Mouse (Mus musculus): ENCODE measurements around the gene Sox6.

The Sox6 gene

DNA sequence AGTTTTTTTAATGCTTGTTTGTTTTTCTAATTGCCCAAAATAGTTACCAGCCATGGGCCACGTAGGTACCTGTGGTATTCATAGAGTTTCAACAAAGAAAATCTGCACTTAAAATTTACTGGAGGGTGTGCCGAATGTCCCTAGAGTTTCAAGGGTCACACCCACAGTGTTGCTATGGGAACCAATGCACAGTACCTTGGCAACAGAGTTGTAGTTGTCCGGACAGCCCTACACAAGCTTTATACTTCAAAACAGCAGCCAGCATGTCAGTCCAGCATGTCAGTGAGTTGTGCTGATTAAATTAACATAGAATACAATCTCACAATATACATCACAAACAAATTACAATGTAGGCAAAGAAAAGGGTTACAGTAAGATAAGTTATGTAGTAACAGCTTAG, 567.1 kb downstream of the Sox6 start:
- peak; percentile 42 for DNase-seq

- DNase-seq: no peak
Observed at GRCm38 (mm10) chr7:115466811-115467210, 571.8 kb downstream of the Sox6 start.

- DNase-seq: no peak
Observed at GRCm38 (mm10) chr7:115463367-115463766, 575.2 kb downstream of the Sox6 start.

GRCm38 (mm10) chr7:115462276-115462675, 576.3 kb downstream of the Sox6 start:
- DNase-seq: peak; percentile 43

GRCm38 (mm10) chr7:115454988-115455387, 583.6 kb downstream of the Sox6 start:
- DNase-seq: no peak

DNA sequence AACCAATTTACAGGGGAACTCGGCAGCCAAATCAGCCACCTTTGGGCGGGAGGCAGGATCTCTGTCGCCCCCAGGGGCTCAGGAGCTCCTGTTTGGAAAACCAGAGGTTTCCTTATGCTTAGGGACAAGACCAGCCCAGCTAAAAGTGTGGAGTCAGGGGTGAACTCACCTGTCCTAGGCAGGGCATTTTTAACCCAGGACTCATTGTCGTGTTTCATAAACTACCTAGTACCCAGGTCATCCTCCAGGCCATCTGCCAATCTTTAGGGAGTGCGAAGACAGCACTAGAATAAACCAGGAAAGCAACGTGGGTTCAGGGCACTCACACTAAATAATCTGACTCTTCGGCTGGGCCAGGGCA, 584.9 kb downstream of the Sox6 start:
- DNase-seq: no peak

- peak; percentile 35 for DNase-seq
Observed at GRCm38 (mm10) chr7:115453042-115453712, 585.4 kb downstream of the Sox6 start.

GRCm38 (mm10) chr7:115450431-115451195, 588.0 kb downstream of the Sox6 start:
- DNase-seq: no peak

DNA sequence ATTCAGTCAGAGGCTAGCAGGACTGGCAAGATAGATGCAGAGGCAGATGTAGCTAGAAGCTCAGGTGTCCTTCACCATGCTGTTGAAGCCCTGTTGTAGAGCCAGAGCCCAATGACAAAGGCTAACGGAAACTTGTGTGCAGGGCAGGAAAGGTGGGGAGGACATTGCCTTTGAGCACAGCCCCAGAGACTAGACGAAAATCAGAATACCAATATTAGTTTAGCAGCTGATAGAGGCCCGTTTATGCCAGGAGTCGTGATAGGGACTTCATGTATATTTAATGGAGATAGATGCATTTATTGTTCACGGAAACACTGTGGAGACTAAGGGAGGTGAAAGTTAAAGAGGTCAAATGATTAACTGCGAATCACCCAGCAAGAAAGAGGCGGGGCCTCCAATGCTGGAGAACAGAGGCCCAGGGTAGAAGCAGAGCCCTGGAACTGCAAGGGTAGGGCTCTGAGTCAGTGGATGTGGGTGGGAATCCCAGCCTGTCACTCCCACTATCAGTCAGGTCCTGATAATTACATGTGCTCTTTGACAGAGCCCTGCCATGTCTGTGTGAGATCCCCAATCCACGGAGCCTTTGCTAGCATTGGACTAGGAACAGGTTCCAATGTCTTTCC, 590.1 kb downstream of the Sox6 start:
- no peak for DNase-seq

DNA sequence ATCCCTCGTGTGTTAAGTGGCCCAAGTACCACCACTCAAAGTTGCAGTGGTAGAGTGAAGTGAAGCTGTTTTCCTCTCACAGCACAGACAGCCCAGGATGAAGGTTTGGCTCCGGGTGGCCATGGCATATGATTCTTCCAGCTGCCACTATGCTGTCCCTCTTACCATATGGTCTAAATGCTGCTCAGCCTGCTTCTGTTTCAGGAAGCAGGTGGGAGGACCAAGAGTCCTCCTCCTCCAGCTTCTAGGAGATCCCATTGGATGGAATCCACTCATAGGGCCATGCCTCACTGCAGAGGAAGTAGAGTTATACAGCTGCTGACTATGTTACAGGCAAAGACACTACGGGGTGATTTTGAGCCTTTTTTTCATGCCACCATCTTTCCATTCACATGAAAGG, 591.5 kb downstream of the Sox6 start:
- no peak for DNase-seq

DNA sequence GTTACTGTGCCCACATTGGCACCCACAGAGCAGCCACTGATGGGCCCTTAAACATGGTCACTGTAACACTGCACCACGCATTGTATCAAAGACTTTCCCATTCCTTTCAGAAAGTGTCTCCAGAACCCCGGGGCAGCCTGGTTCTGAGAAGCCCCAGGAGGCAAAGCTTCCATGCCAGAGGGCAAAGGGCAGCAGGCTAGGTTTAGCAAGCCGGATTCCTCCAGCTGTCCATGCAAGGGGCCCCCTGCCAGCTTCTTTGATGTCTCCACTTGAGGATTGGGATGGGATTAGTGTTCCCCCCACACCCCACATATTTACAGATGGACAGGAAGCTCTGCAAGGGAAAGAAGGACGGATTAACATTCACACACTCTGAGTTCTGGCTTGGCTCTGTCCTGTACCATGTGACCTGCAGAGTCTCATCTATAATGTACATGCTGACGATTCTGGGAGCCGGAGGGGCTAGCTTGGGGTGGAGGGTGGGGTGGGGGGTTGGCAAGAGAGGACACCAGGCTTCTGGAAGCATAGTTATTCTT, 592.0 kb downstream of the Sox6 start:
- no peak for DNase-seq

DNA sequence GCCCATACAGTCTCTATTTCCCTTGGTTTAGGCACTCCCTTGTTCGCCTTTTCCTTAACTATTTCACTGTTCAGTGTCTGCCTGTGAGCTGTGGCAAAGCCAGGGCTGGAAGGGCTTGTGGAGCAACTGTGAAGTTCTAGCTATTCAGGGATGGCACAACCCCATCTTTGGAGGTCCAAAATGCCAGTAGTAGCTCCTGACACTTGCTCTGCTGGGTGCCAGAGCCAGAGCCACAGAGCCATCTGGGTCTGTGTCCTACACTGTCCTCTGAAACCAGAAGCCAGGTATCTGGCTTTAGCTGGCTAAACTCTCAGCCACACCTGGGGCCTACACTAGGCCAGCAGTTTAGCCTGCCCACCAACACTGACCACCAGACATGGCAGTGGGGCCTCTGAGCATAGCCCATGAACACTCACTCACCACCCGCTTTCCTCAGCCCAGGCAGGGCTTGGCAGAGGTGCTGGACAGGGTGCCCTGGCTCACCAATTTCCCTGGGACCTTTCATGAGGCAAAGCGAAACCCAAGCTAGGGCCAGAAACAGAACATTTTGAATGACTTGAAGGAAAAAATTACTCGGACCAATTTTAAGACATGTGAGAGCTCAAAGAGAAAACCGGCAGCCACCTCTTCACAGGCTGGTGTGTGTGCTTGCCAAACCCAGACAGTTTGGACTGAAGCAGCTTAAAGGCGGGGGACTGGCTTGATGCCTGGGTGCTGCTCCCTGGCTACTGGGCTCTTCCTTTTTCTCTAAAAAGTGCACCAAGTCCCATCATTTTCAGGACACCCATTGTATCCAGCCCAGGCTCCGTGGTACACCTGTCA, 612.2 kb downstream of the Sox6 start:
- DNase-seq: no peak

DNA sequence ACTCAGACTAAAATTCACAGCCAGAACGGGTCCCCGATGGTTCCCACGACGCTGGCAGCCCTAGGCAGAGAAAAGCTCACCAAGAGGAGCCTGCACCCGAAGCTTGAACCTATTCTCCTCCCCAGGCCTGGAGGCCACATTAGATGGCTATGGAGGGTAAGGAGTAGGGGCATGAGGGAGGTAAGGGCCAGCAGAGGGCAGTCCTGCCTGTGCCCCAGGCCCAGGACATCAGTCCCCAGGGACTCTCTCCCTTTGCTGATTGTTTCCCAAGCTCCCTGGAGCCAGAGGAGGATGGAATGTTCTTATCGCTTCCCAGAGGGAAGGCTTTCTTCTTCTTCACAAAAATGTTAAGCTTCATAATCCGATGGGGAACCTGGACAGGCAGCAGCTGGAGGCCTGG, 615.8 kb downstream of the Sox6 start:
- DNase-seq: no peak

DNA sequence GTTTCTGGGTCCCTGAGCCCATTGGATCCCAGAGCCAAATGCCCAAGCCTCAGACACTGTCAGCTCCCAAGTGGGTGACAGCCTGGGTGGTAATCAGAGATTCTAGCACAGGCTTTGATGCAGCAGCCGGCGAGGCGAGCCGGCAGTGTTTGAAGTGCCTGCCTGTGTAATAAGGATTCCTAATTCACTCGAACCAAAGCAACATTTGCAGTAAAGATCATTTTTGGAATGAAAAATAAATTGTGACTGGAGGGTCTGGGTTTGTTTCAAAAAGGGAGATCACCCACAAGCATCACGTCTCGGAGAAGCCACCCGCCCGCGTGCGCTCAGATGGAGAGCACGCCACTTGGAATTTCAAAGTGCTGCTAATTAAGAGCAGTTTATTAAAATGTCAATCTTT, 617.6 kb downstream of the Sox6 start:
- no peak for DNase-seq

Data from lung, postnatal 36 days (tissue).